Mouse (Mus musculus) CH12.LX (cell line): Measurements from ENCODE around the gene Arrdc2.

Source experiments
- CTCF ChIP-seq, 2 experiments: IDR thresholded peaks in 1 of 2; conservative IDR thresholded peaks in 1 of 2; 2 replicates each; pipeline ENCODE4 v1.5.1; 2011 to 2012; ENCODE audit warnings: low read depth in 2 of 2, low read length in 2 of 2, improper control_type of control experiment in 1 of 2, inconsistent platforms in 1 of 2, mild to moderate bottlenecking in 1 of 2, moderate library complexity in 1 of 2
- E2F4 ChIP-seq: IDR thresholded peaks from 2 replicates; pipeline ENCODE4 v1.6.1; 2011; ENCODE audit warnings: low read depth, low read length, improper control_type of control experiment; ENCODE audit not compliant: insufficient replicate concordance
- GABPA ChIP-seq: IDR thresholded peaks from 2 replicates; pipeline ENCODE4 v1.6.1; 2012; ENCODE audit warnings: low read depth, low read length, improper control_type of control experiment, inconsistent platforms; ENCODE audit not compliant: insufficient replicate concordance
- MAX ChIP-seq: IDR thresholded peaks from 2 replicates; pipeline ENCODE4 v1.6.1; 2011; ENCODE audit warnings: low read length, improper control_type of control experiment
- POLR2A ChIP-seq: IDR thresholded peaks from 2 replicates; pipeline ENCODE4 v1.6.1; 2011; ENCODE audit warnings: low read depth, mild to moderate bottlenecking, improper control_type of control experiment, low read length

DNA sequence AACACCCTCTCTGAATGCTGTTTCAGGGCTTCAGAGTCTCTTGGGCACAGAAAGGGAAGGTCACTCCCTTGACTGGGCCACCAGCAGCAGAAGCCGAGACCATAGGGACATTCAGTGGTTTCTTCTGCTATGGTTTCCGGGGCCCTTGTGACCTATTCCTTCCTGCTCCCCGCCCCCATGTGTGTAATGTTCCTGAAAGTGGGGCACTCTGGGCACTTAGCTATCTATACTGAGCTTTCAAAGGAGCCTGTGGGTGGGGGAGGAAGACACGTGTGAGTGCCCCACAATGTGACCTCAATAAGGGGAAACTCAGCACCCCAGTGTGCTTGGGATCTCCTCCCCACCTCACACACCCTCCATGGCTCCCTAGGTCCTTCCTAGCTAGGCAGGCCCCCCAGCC is 33.0 kb downstream of the Arrdc2 start:
- TF ChIP-seq POLR2A (peak; percentile 59; the same call in 1 of the 2 replicates), E2F4 (no peak), CTCF (conservative IDR thresholded peaks at IDR 0.05 in 1 of 2, IDR thresholded peaks at IDR 0.05 in 1 of 2; ENCODE audit: low read depth in 2 of 2, low read length in 2 of 2) (no peak), MAX (peak; percentile 42; the same call in 1 of the 2 replicates), GABPA (no peak)
